Mouse (Mus musculus): ENCODE measurements around the gene Cd72. TPM values are rescaled to one million over a fixed set of nuclear protein-coding genes. Genes with fewer than 3 reads are reported as not detected.
"Not testable (repeated sequence)": the region's sequence is repeated elsewhere in the genome, so short reads cannot be mapped to it uniquely, and the experiment has no call there.

Cd72 gene
- polyA plus RNA-seq, 1 experiment, result 0.84 TPM

DNA sequence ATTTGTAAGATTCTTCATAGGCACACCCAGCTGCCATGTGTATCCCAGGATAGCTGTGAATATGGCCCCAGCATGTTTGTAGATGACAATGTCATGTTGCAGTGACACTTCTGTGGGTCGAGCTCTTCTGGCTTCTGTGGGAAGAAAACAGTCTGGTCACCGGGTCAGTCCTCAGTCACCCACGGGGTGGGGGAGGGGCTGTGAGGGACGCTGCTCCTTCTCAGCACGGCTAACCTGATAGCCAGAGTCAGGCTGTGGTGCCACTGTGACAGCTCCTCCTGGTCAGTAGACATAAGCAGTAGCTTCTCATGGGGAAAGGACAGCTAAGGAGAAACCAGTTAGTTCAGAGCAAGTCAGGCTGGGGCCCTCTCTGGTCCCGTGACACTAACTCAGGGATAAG is 42.2 kb upstream of the Cd72 start:
- no peak for DNase-seq
- Histone ChIP-seq H3K27ac (ENCODE audit: insufficient read depth, low read length) (no peak overlapping the region), H3K27me3 (ENCODE audit: control insufficient read depth, insufficient read depth, low read length) (no peaks in the 10 kb centered on the region), H3K4me1 (ENCODE audit: control insufficient read depth, insufficient read depth, low read length) (no peaks in the 10 kb centered on the region; the same call in none of the 2 replicates), H3K4me3 (replicated peaks; ENCODE audit: insufficient read depth, low read depth, low read length) (no peak overlapping the region)
- TF ChIP-seq POLR2A (IDR thresholded peaks at IDR 0.05; ENCODE audit: borderline replicate concordance, insufficient read depth, low read length) (no peak), CTCF (IDR thresholded peaks at IDR 0.05; ENCODE audit: borderline replicate concordance, insufficient read depth, low read depth, low read length) (no peak)
- WGBS, result 65% methylated on average over 6 of the region's 6 CpGs

DNA sequence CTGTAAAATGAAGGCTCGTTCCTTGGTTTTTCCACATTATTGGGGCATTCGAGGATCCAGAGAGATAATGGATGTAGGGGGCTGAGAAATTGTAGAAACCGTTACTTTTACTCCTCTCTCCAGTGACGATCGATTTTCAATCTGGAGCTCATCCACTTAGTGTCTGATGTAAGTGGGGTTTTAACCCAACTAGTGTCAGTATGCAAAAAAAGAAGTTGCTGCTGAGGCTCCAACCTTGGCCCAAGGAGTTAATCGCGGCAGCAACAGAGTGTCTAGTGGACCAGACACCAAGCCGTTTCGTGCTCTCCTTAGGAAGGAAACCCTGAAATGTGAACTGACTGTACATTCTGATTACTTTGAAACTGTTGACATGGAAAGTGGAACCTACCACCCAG is 39.4 kb upstream of the Cd72 start:
- Histone ChIP-seq H3K27ac (ENCODE audit: insufficient read depth, low read length) (peak overlapping the region; percentile 61; the same call in 1 of the 2 replicates), H3K4me1 (ENCODE audit: control insufficient read depth, insufficient read depth, low read length) (no peaks in the 10 kb centered on the region; the same call in none of the 2 replicates), H3K4me3 (replicated peaks; ENCODE audit: insufficient read depth, low read depth, low read length) (peak overlapping the region; percentile 76), H3K27me3 (ENCODE audit: control insufficient read depth, insufficient read depth, low read length) (no peaks in the 10 kb centered on the region)
- WGBS, result 1% methylated on average over 9 of the region's 9 CpGs
- DNase-seq, result no peak
- TF ChIP-seq CTCF (IDR thresholded peaks at IDR 0.05; ENCODE audit: borderline replicate concordance, insufficient read depth, low read depth, low read length) (no peak), POLR2A (IDR thresholded peaks at IDR 0.05; ENCODE audit: borderline replicate concordance, insufficient read depth, low read length) (no peak)

DNA sequence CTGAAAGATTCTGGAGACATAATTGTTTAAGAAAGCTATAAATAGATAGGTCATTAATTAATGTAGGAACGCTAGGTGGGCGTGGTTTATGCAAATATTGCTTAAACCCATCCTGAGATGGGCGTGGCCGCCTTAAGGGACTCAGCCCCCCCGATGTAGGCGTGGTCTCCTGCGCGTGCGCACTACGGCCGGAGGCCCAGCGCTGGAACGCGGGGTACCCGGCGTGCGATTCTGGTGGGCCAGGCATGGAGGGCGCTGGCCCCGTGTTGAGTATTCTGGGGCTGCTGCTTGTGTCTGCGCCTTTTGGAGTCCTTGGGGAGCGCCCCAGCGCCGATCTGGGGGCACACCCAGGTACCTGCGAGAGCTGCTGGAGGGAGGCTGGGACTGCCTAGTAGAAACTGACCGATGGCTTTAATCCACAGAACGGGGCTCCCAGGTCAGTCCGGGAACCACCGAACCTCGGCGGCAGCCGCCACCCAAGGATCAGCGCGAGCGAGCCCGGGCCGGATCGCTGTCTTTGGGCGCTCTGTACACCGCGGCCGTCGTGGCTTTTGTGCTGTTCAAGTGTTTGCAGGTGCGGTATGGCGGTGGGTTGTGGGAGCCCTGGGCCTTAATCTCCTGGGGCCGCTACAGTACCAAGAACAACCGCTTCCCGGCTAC is 38.9 kb upstream of the Cd72 start:
- H3K27ac ChIP-seq (ENCODE audit: insufficient read depth, low read length), result peak overlapping the region; percentile 61
- no peak; the same call in 1 of the 2 replicates for TF ChIP-seq CTCF (IDR thresholded peaks at IDR 0.05; ENCODE audit: borderline replicate concordance, insufficient read depth, low read depth, low read length)
- peak; percentile 99 for TF ChIP-seq POLR2A (IDR thresholded peaks at IDR 0.05; ENCODE audit: borderline replicate concordance, insufficient read depth, low read length)
- 1% methylated on average over 47 of the region's 47 CpGs for WGBS
- H3K4me3 ChIP-seq (replicated peaks; ENCODE audit: insufficient read depth, low read depth, low read length), result peak overlapping the region; percentile 76
- H3K4me1 ChIP-seq (ENCODE audit: control insufficient read depth, insufficient read depth, low read length), result no peaks in the 10 kb centered on the region; the same call in none of the 2 replicates
- DNase-seq, result peak; percentile 95 to 98
- no peaks in the 10 kb centered on the region for H3K27me3 ChIP-seq (ENCODE audit: control insufficient read depth, insufficient read depth, low read length)

GRCm38 (mm10) chr4:43492821-43493185 is 38.4 kb upstream of the Cd72 start, which contains the start of gene Ccdc107:
Gene Ccdc107 (plus strand): TSS chr4:43492900.
- peak within 1 kb of the TSS; percentile 61 for H3K27ac ChIP-seq (ENCODE audit: insufficient read depth, low read length)
- under 1% methylated on average over 25 of the region's 25 CpGs for WGBS
- H3K4me3 ChIP-seq (replicated peaks; ENCODE audit: insufficient read depth, low read depth, low read length), result peak within 1 kb of the TSS; percentile 76
- TF ChIP-seq CTCF (IDR thresholded peaks at IDR 0.05; ENCODE audit: borderline replicate concordance, insufficient read depth, low read depth, low read length) (no peak), POLR2A (IDR thresholded peaks at IDR 0.05; ENCODE audit: borderline replicate concordance, insufficient read depth, low read length) (no peak)
- DNase-seq, result peak; percentile 92 to 97
- H3K4me1 ChIP-seq (ENCODE audit: control insufficient read depth, insufficient read depth, low read length), result no peaks in the 10 kb centered on the region; the same call in none of the 2 replicates
- H3K27me3 ChIP-seq (ENCODE audit: control insufficient read depth, insufficient read depth, low read length), result no peaks in the 10 kb centered on the region

- TF ChIP-seq CTCF (IDR thresholded peaks at IDR 0.05; ENCODE audit: borderline replicate concordance, insufficient read depth, low read depth, low read length) (no peak), POLR2A (IDR thresholded peaks at IDR 0.05; ENCODE audit: borderline replicate concordance, insufficient read depth, low read length) (no peak)
- H3K4me3 ChIP-seq (replicated peaks; ENCODE audit: insufficient read depth, low read depth, low read length), result peak overlapping the region; percentile 76
- 16% methylated on average over 12 of the region's 12 CpGs for WGBS
- no peaks in the 10 kb centered on the region; the same call in none of the 2 replicates for H3K4me1 ChIP-seq (ENCODE audit: control insufficient read depth, insufficient read depth, low read length)
- no peaks in the 10 kb centered on the region for H3K27me3 ChIP-seq (ENCODE audit: control insufficient read depth, insufficient read depth, low read length)
- peak overlapping the region; percentile 2; the same call in 1 of the 2 replicates for H3K27ac ChIP-seq (ENCODE audit: insufficient read depth, low read length)
- no peak for DNase-seq
Measured at GRCm38 (mm10) chr4:43492101-43492820, 37.8 kb upstream of the Cd72 start.

DNA sequence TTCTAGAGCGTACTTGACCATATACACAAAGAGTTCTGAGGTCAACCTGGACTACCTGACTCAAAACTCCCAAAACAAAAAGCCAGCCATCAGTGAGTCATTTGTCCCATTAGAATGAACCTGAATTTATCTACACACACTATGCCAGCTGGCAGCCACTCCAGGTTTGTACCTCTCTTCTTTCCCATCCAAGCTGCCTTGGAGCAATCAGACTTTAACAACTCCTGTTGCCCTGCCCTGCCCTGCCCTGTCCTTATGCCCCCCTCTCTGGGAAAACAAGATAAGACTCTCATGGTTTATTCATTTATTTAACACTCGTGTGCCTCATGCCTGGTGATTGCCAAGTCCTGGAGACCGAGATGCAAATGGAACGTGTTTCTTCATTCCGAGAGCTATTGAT is 36.4 kb upstream of the Cd72 start:
- no peaks in the 10 kb centered on the region for H3K27me3 ChIP-seq (ENCODE audit: control insufficient read depth, insufficient read depth, low read length)
- no peak for DNase-seq
- H3K4me3 ChIP-seq (replicated peaks; ENCODE audit: insufficient read depth, low read depth, low read length), result no peak overlapping the region
- no peaks in the 10 kb centered on the region; the same call in none of the 2 replicates for H3K4me1 ChIP-seq (ENCODE audit: control insufficient read depth, insufficient read depth, low read length)
- no peak overlapping the region for H3K27ac ChIP-seq (ENCODE audit: insufficient read depth, low read length)
- 87% methylated on average over 5 of the region's 5 CpGs for WGBS
- TF ChIP-seq POLR2A (IDR thresholded peaks at IDR 0.05; ENCODE audit: borderline replicate concordance, insufficient read depth, low read length) (no peak), CTCF (IDR thresholded peaks at IDR 0.05; ENCODE audit: borderline replicate concordance, insufficient read depth, low read depth, low read length) (no peak)

- DNase-seq, result no peak
- TF ChIP-seq CTCF (IDR thresholded peaks at IDR 0.05; ENCODE audit: borderline replicate concordance, insufficient read depth, low read depth, low read length) (no peak), POLR2A (IDR thresholded peaks at IDR 0.05; ENCODE audit: borderline replicate concordance, insufficient read depth, low read length) (no peak)
- Histone ChIP-seq H3K27me3 (ENCODE audit: control insufficient read depth, insufficient read depth, low read length) (no peaks in the 10 kb centered on the region), H3K27ac (ENCODE audit: insufficient read depth, low read length) (no peak overlapping the region), H3K4me1 (ENCODE audit: control insufficient read depth, insufficient read depth, low read length) (no peaks in the 10 kb centered on the region; the same call in 1 of the 2 replicates), H3K4me3 (replicated peaks; ENCODE audit: insufficient read depth, low read depth, low read length) (no peak overlapping the region)
- WGBS, result 95% methylated on average over 3 of the region's 3 CpGs
Measured at GRCm38 (mm10) chr4:43489611-43490010, 35.2 kb upstream of the Cd72 start.

GRCm38 (mm10) chr4:43485666-43486065 is 31.2 kb upstream of the Cd72 start:
- DNase-seq; H3K27ac ChIP-seq (ENCODE audit: insufficient read depth, low read length); H3K27me3 ChIP-seq (ENCODE audit: control insufficient read depth, insufficient read depth, low read length); H3K4me3 ChIP-seq (replicated peaks; ENCODE audit: insufficient read depth, low read depth, low read length): not testable (repeated sequence)
- 89% methylated on average over 5 of the region's 5 CpGs for WGBS
- peaks cover 13% of the 10 kb centered on the region for H3K4me1 ChIP-seq (ENCODE audit: control insufficient read depth, insufficient read depth, low read length)

Data from cerebellum, adult 2 months (tissue).